Mouse (Mus musculus) spleen, adult 2 months (tissue): ENCODE results near the gene Cacna2d1.

Experiments
- CTCF ChIP-seq: fragments of 200-500 bp; IDR thresholded peaks from 2 replicates; pipeline ENCODE4 v1.5.1; 2011; ENCODE audit warnings: mild to moderate bottlenecking, inconsistent platforms; ENCODE audit not compliant: insufficient read depth, insufficient read length, insufficient replicate concordance; ENCODE audit errors: extremely low read depth
- POLR2A ChIP-seq: fragments of 200-500 bp; IDR thresholded peaks from 2 replicates; pipeline ENCODE4 v1.6.1; 2011; ENCODE audit warnings: low read depth, low read length, inconsistent platforms

- TF ChIP-seq CTCF (no peak), POLR2A (no peak)
Measured at GRCm38 (mm10) chr5:15985901-15986300, 51.4 kb downstream of the Cacna2d1 start.
